Mouse (Mus musculus): Measurements from ENCODE around the gene Zfp831.

Gene Zfp831

GRCm38 (mm10) chr2:174655341-174655740 lies 12.0 kb downstream of the Zfp831 start:
- no peak for DNase-seq

- DNase-seq: peak in 1 of 2 experiments; percentile 59
Measured at GRCm38 (mm10) chr2:174658229-174658844, 15.0 kb downstream of the Zfp831 start.

- DNase-seq: no peak
Measured at GRCm38 (mm10) chr2:174659874-174660273, 16.5 kb downstream of the Zfp831 start.

GRCm38 (mm10) chr2:174660321-174660720 lies 17.0 kb downstream of the Zfp831 start:
- DNase-seq: no peak

GRCm38 (mm10) chr2:174661436-174662171 lies 18.3 kb downstream of the Zfp831 start:
- no peak for DNase-seq

- no peak for DNase-seq
Measured at GRCm38 (mm10) chr2:174662593-174662992, 19.3 kb downstream of the Zfp831 start.

- no peak for DNase-seq
Measured at GRCm38 (mm10) chr2:174665404-174665803, 22.1 kb downstream of the Zfp831 start.

GRCm38 (mm10) chr2:174668806-174669205 lies 25.5 kb downstream of the Zfp831 start:
- DNase-seq: no peak

GRCm38 (mm10) chr2:174672506-174673190 lies 29.3 kb downstream of the Zfp831 start:
- DNase-seq: peak; percentile 17 to 54

- peak; percentile 62 to 87 for DNase-seq
Measured at GRCm38 (mm10) chr2:174673592-174674286, 30.4 kb downstream of the Zfp831 start.

GRCm38 (mm10) chr2:174674287-174675045 lies 31.1 kb downstream of the Zfp831 start:
- DNase-seq: no peak

GRCm38 (mm10) chr2:174675642-174676041 lies 32.3 kb downstream of the Zfp831 start:
- DNase-seq: peak; percentile 15 to 78

GRCm38 (mm10) chr2:174701351-174701750 lies 58.0 kb downstream of the Zfp831 start:
- DNase-seq: no peak

- DNase-seq: no peak
Measured at GRCm38 (mm10) chr2:174707101-174707500, 63.8 kb downstream of the Zfp831 start.

GRCm38 (mm10) chr2:174708587-174708986 lies 65.3 kb downstream of the Zfp831 start:
- DNase-seq: no peak

GRCm38 (mm10) chr2:174710185-174710584 lies 66.9 kb downstream of the Zfp831 start:
- DNase-seq: no peak

- no peak for DNase-seq
Measured at GRCm38 (mm10) chr2:174712043-174712442, 68.7 kb downstream of the Zfp831 start.

GRCm38 (mm10) chr2:174715938-174716337 lies 72.6 kb downstream of the Zfp831 start:
- DNase-seq: no peak

- DNase-seq: no peak
Measured at GRCm38 (mm10) chr2:174717857-174718256, 74.5 kb downstream of the Zfp831 start.

GRCm38 (mm10) chr2:174727114-174727823 lies 83.9 kb downstream of the Zfp831 start:
- DNase-seq: no peak

- DNase-seq: no peak
Measured at GRCm38 (mm10) chr2:174731939-174732338, 88.6 kb downstream of the Zfp831 start.

- DNase-seq: no peak
Measured at GRCm38 (mm10) chr2:174735270-174735669, 91.9 kb downstream of the Zfp831 start.

Data from spleen, adult 18-20 months (tissue).